ENCODE assay signal across 8 mouse cellular contexts in genomic region chr8:124898251-124898905, GRCm38 (mm10). TPM values are rescaled to one million over a fixed set of nuclear protein-coding genes. Genes with fewer than 3 reads are reported as not detected.
DNase-seq lines count a peak whose midpoint lies in the region; ATAC-seq and TF ChIP-seq lines count a peak whose summit lies in the region.

No protein-coding gene starts in this region.

- 8% methylated on average over 31 of the region's 31 CpGs for WGBS in kidney, embryonic 14.5 days
- 7% methylated on average over 31 of the region's 31 CpGs for WGBS in forebrain, embryonic 15.5 days
- WGBS in liver, postnatal 0 days (ENCODE audit: insufficient replicate concordance), result 3% methylated on average over 31 of the region's 31 CpGs

- no peaks in the 10 kb centered on the region for H3K9me3 ChIP-seq in kidney, embryonic 14.5 days (ENCODE audit: control insufficient read depth, low read length)
- H3K9me3 ChIP-seq in forebrain, embryonic 15.5 days, result no peaks in the 10 kb centered on the region
- no peaks in the 10 kb centered on the region for H3K9me3 ChIP-seq in liver, postnatal 0 days (ENCODE audit: low read length)

- H3K27ac ChIP-seq in kidney, embryonic 14.5 days (ENCODE audit: low read depth, low read length), result 0 out of 2 replicates have a peak overlapping the region, but pooled peaks have one; percentile 37
- peak overlapping the region; percentile 90 for H3K27ac ChIP-seq in forebrain, embryonic 15.5 days (replicated peaks)
- peak overlapping the region; percentile 89 for H3K27ac ChIP-seq in liver, postnatal 0 days (ENCODE audit: low read depth)

- ATAC-seq in kidney, embryonic 14.5 days (ENCODE audit: low FRiP score, low TSS enrichment), result peak; percentile 25; the same call in 1 of the 2 replicates
- ATAC-seq in forebrain, embryonic 15.5 days (replicated peaks), result peak; percentile 24; the same call in 1 of the 2 replicates
- peak; percentile 24 for ATAC-seq in liver, postnatal 0 days

- peak overlapping the region; percentile 85 for H3K9ac ChIP-seq in kidney, embryonic 14.5 days (ENCODE audit: low read depth, low read length)
- peak overlapping the region; percentile 85 for H3K9ac ChIP-seq in forebrain, embryonic 15.5 days (replicated peaks)
- peak overlapping the region; percentile 90 for H3K9ac ChIP-seq in liver, postnatal 0 days (replicated peaks)

- peaks cover 19% of the 10 kb centered on the region for H3K4me1 ChIP-seq in kidney, embryonic 14.5 days (ENCODE audit: control insufficient read depth, insufficient read depth, low read length)
- H3K4me1 ChIP-seq in forebrain, embryonic 15.5 days, result peaks cover 44% of the 10 kb centered on the region
- peaks cover 29% of the 10 kb centered on the region for H3K4me1 ChIP-seq in liver, postnatal 0 days (ENCODE audit: insufficient read depth)

- H3K4me3 ChIP-seq in kidney, embryonic 14.5 days (ENCODE audit: low read length), result peak overlapping the region; percentile 95
- H3K4me3 ChIP-seq in forebrain, embryonic 15.5 days, result peak overlapping the region; percentile 76
- peak overlapping the region; percentile 95 for H3K4me3 ChIP-seq in liver, postnatal 0 days (ENCODE audit: low read depth, low read length)

- H3K4me2 ChIP-seq in kidney, embryonic 14.5 days (replicated peaks; ENCODE audit: low read depth, low read length), result peak overlapping the region; percentile 99
- H3K4me2 ChIP-seq in forebrain, embryonic 15.5 days (replicated peaks), result peak overlapping the region; percentile 91
- H3K4me2 ChIP-seq in liver, postnatal 0 days (ENCODE audit: low read depth, low read length), result peak overlapping the region; percentile 100

- no peak for TF ChIP-seq CTCF in liver, postnatal 0 days (IDR thresholded peaks at IDR 0.05; ENCODE audit: low read depth)

- no peak for TF ChIP-seq EP300 in liver, postnatal 0 days (IDR thresholded peaks at IDR 0.05; ENCODE audit: low read depth)

- no peak for DNase-seq in kidney, adult 18-20 months
- peak; percentile 22 for DNase-seq in NIH3T3 (ENCODE audit: low read depth)
- DNase-seq in liver, postnatal 0 days, result no peak
- DNase-seq in retina, embryonic 14.5 days (ENCODE audit: low spot score), result no peak
- DNase-seq in frontal cortex, postnatal 10 days (ENCODE audit: low spot score in 2 of 2), result no peak
- no peak for DNase-seq in right cerebral cortex, postnatal 4 days

- H3K36me3 ChIP-seq in kidney, embryonic 14.5 days (ENCODE audit: control insufficient read depth, insufficient read depth, low read length), result peaks cover 49% of the 10 kb centered on the region
- H3K36me3 ChIP-seq in forebrain, embryonic 15.5 days, result peaks cover 60% of the 10 kb centered on the region
- H3K36me3 ChIP-seq in liver, postnatal 0 days (replicated peaks; ENCODE audit: insufficient read depth, low read length), result peaks cover 54% of the 10 kb centered on the region

- H3K27me3 ChIP-seq in kidney, embryonic 14.5 days (ENCODE audit: control insufficient read depth, insufficient read depth, low read length), result no peaks in the 10 kb centered on the region
- no peaks in the 10 kb centered on the region for H3K27me3 ChIP-seq in forebrain, embryonic 15.5 days
- H3K27me3 ChIP-seq in liver, postnatal 0 days (ENCODE audit: insufficient read depth, low read length), result no peaks in the 10 kb centered on the region

RNA-seq across cellular contexts. Expression of gene Sprtn, which starts 0.7 kb away (rescaled TPM):
- polyA plus RNA-seq in kidney, embryonic 14.5 days (2014; fragmentation: Nextera tagmentation; extraction: Ambion mirVana), result 6.6 and 9.1 TPM in 2 replicates
- 11.9 and 12.0 TPM in 2 replicates for polyA plus RNA-seq in forebrain, embryonic 15.5 days (2015; fragmentation: Nextera tagmentation; extraction: Ambion mirVana)
- 3.7 and 4.0 TPM in 2 replicates for polyA plus RNA-seq in liver, postnatal 0 days (2015; fragmentation: Nextera tagmentation; extraction: Ambion mirVana)

RNA-seq across cellular contexts. Expression of gene Exoc8, which starts 0.9 kb away (rescaled TPM):
- polyA plus RNA-seq in kidney, embryonic 14.5 days (2014; fragmentation: Nextera tagmentation; extraction: Ambion mirVana), result 5.4 and 8.1 TPM in 2 replicates
- 14.4 and 15.5 TPM in 2 replicates for polyA plus RNA-seq in forebrain, embryonic 15.5 days (2015; fragmentation: Nextera tagmentation; extraction: Ambion mirVana)
- 2.7 and 2.8 TPM in 2 replicates for polyA plus RNA-seq in liver, postnatal 0 days (2015; fragmentation: Nextera tagmentation; extraction: Ambion mirVana)

RNA-seq across cellular contexts. Expression of gene 2810004N23Rik, which starts 35.5 kb away (rescaled TPM):
- 47.5 and 52.9 TPM in 2 replicates for polyA plus RNA-seq in kidney, embryonic 14.5 days (2014; fragmentation: Nextera tagmentation; extraction: Ambion mirVana)
- 34.0 and 40.5 TPM in 2 replicates for polyA plus RNA-seq in forebrain, embryonic 15.5 days (2015; fragmentation: Nextera tagmentation; extraction: Ambion mirVana)
- 16.8 and 17.6 TPM in 2 replicates for polyA plus RNA-seq in liver, postnatal 0 days (2015; fragmentation: Nextera tagmentation; extraction: Ambion mirVana)

RNA-seq across cellular contexts. Expression of gene Gnpat, which starts 35.5 kb away (rescaled TPM):
- 79.3 and 122 TPM in 2 replicates for polyA plus RNA-seq in kidney, embryonic 14.5 days (2014; fragmentation: Nextera tagmentation; extraction: Ambion mirVana)
- 89.5 and 93.0 TPM in 2 replicates for polyA plus RNA-seq in forebrain, embryonic 15.5 days (2015; fragmentation: Nextera tagmentation; extraction: Ambion mirVana)
- polyA plus RNA-seq in liver, postnatal 0 days (2015; fragmentation: Nextera tagmentation; extraction: Ambion mirVana), result 20.9 and 24.2 TPM in 2 replicates

RNA-seq across cellular contexts. Expression of gene Egln1, which starts 50.7 kb away (rescaled TPM):
- polyA plus RNA-seq in kidney, embryonic 14.5 days (2014; fragmentation: Nextera tagmentation; extraction: Ambion mirVana), result 15.8 and 16.0 TPM in 2 replicates
- 20.0 and 20.9 TPM in 2 replicates for polyA plus RNA-seq in forebrain, embryonic 15.5 days (2015; fragmentation: Nextera tagmentation; extraction: Ambion mirVana)
- polyA plus RNA-seq in liver, postnatal 0 days (2015; fragmentation: Nextera tagmentation; extraction: Ambion mirVana), result 3.2 and 3.3 TPM in 2 replicates

Comparison
In these comparisons a context has a peak if more than half of its experiments do, and no peak if none do; other contexts are left out.
1. H3K27ac ChIP-seq: peak in every context shown above with its lines; median percentile 90 in forebrain, embryonic 15.5 days; 89 in liver, postnatal 0 days; 37 in kidney, embryonic 14.5 days.